Mouse (Mus musculus) olfactory bulb, adult 2 months (tissue): ENCODE data around the gene Rap1gap.

Experiments
- CTCF ChIP-seq: fragments of 200-500 bp; IDR thresholded peaks from 2 replicates; pipeline ENCODE4 v1.5.1; 2012; ENCODE audit warnings: low read depth, mild to moderate bottlenecking, low read length, moderate library complexity; ENCODE audit not compliant: insufficient read depth
- POLR2A ChIP-seq: fragments of 200-500 bp; IDR thresholded peaks from 2 replicates; pipeline ENCODE4 v1.6.1; 2012; ENCODE audit warnings: mild to moderate bottlenecking, low read depth, low read length, moderate library complexity; ENCODE audit not compliant: insufficient read depth

GRCm38 (mm10) chr4:137747590-137747989 lies 83.1 kb downstream of the Rap1gap start:
- TF ChIP-seq CTCF (no peak), POLR2A (no peak)
